Mouse (Mus musculus) frontal cortex, postnatal 25 days (tissue): ENCODE results near the gene Zdhhc9.

Experiments used
- DNase-seq, 2 experiments: peaks; one replicate each; pipeline ENCODE4 v3.0.0; 2022; ENCODE audit warnings: low spot score in 2 of 2

The Zdhhc9 gene

GRCm38 (mm10) chrX:48127502-48128218 is 81.0 kb downstream of the Zdhhc9 start:
- no peak for DNase-seq

- DNase-seq = no peak
Observed at GRCm38 (mm10) chrX:48126903-48127476, 81.7 kb downstream of the Zdhhc9 start.

- peak; percentile 32 to 34 for DNase-seq
Observed at GRCm38 (mm10) chrX:48124132-48125071, 84.3 kb downstream of the Zdhhc9 start.
